Mouse (Mus musculus) liver, postnatal 0 days (tissue): ENCODE results near the gene Etnk1. TPM values are rescaled to one million over a fixed set of nuclear protein-coding genes. Genes with fewer than 3 reads are reported as not detected.

Experiments used
- ATAC-seq: fragments of 200-750 bp; cut with Nextera tagmentation; 2 replicates; pipeline ENCODE4 v1.8.0; 2017; ENCODE audit warnings: mild to moderate bottlenecking, moderate library complexity
- DNase-seq: peaks from one replicate; pipeline ENCODE4 v3.0.0-alpha.2; 2016
- H3K27ac ChIP-seq: fragments of 300-500 bp; sonication (generic); 2 replicates; pipeline ENCODE4 v1.5.1; 2014; ENCODE audit warnings: antibody characterized with exemption, moderate library complexity, mild to moderate bottlenecking, low read depth
- H3K27me3 ChIP-seq: fragments of 300-500 bp; sonication (generic); 2 replicates; pipeline ENCODE4 v1.6.1; 2014; ENCODE audit warnings: low read length, control low read depth, mixed read lengths; ENCODE audit not compliant: insufficient read depth
- H3K36me3 ChIP-seq: fragments of 300-500 bp; sonication (generic); replicated peaks from 2 replicates; pipeline ENCODE4 v1.6.1; 2014; ENCODE audit warnings: mild to moderate bottlenecking, control low read depth, low read length, moderate library complexity, mixed read lengths; ENCODE audit not compliant: insufficient read depth
- H3K4me1 ChIP-seq: fragments of 300-500 bp; sonication (generic); 2 replicates; pipeline ENCODE4 v1.6.1; 2014; ENCODE audit warnings: antibody characterized with exemption, mild to moderate bottlenecking, control low read depth; ENCODE audit not compliant: insufficient read depth
- H3K4me2 ChIP-seq: fragments of 300-500 bp; sonication (generic); 2 replicates; pipeline ENCODE4 v1.6.1; 2014; ENCODE audit warnings: low read depth, mild to moderate bottlenecking, low read length, moderate library complexity, mixed read lengths
- H3K4me3 ChIP-seq: fragments of 300-500 bp; sonication (generic); 2 replicates; pipeline ENCODE4 v1.5.1; 2014; ENCODE audit warnings: low read depth, low read length
- H3K9ac ChIP-seq: fragments of 300-500 bp; sonication (generic); replicated peaks from 2 replicates; pipeline ENCODE4 v1.6.1; 2014; ENCODE audit warnings: mild to moderate bottlenecking, moderate library complexity
- H3K9me3 ChIP-seq: fragments of 300-500 bp; sonication (generic); 2 replicates; pipeline ENCODE4 v1.6.1; 2016; ENCODE audit warnings: mild to moderate bottlenecking, control low read depth, low read length, mixed read lengths
- CTCF ChIP-seq: sonication (generic); IDR thresholded peaks from 2 replicates; pipeline ENCODE4 v1.5.1; 2016; ENCODE audit warnings: antibody characterized with exemption, low read depth
- EP300 ChIP-seq: IDR thresholded peaks from 2 replicates; pipeline ENCODE4 v1.6.1; 2016; ENCODE audit warnings: antibody characterized with exemption, low read depth, mild to moderate bottlenecking
- WGBS: fragments of 180-500 bp; shearing (Covaris S2); extraction: QIAGEN DNeasy Blood & Tissue Kit; methylation state at CpG from one replicate; pipeline ENCODE4 v1.1.7; 2014; ENCODE audit not compliant: insufficient replicate concordance; 5-methylcytosine and 5-hydroxymethylcytosine counted together
- polyA plus RNA-seq: library from polyadenylated mRNA; unstranded; fragments of >200 nt; fragmentation: Nextera tagmentation; extraction: Ambion mirVana; gene quantifications from 2 replicates; pipeline ENCODE4 v1.2.1, GENCODE M21; 2015

Etnk1 gene
- polyA plus RNA-seq, 1 experiment from 2014 or later: 6.9 TPM

- WGBS: 49% methylated on average over 6 of the region's 6 CpGs
- TF ChIP-seq CTCF (no peak), EP300 (no peak)
- no peaks in the 10 kb centered on the region for H3K27me3 ChIP-seq
- H3K4me3 ChIP-seq: no peak overlapping the region
- ATAC-seq (no peak), DNase-seq (no peak)
- H3K9ac ChIP-seq: no peak overlapping the region
- H3K4me2 ChIP-seq: no peak overlapping the region
- no peak overlapping the region for H3K27ac ChIP-seq
- H3K36me3 ChIP-seq: no peaks in the 10 kb centered on the region
- H3K4me1 ChIP-seq: no peaks in the 10 kb centered on the region
- H3K9me3 ChIP-seq: no peaks in the 10 kb centered on the region
Observed at GRCm38 (mm10) chr6:143131895-143132652, 34.9 kb upstream of the Etnk1 start.

- no peak for TF ChIP-seq EP300
- no peak for TF ChIP-seq CTCF
- Histone ChIP-seq H3K9me3 (no peaks in the 10 kb centered on the region), H3K27ac (no peak overlapping the region), H3K4me3 (no peak overlapping the region), H3K36me3 (no peaks in the 10 kb centered on the region), H3K4me2 (no peak overlapping the region), H3K9ac (no peak overlapping the region), H3K4me1 (no peaks in the 10 kb centered on the region), H3K27me3 (no peaks in the 10 kb centered on the region)
- ATAC-seq (no peak), DNase-seq (no peak)
- 86% methylated on average over 2 of the region's 2 CpGs for WGBS
Observed at GRCm38 (mm10) chr6:143133150-143133549, 33.9 kb upstream of the Etnk1 start.

- Histone ChIP-seq H3K9ac (no peak overlapping the region), H3K4me3 (no peak overlapping the region), H3K4me1 (no peaks in the 10 kb centered on the region), H3K27me3 (no peaks in the 10 kb centered on the region), H3K9me3 (no peaks in the 10 kb centered on the region), H3K36me3 (no peaks in the 10 kb centered on the region), H3K27ac (no peak overlapping the region), H3K4me2 (no peak overlapping the region)
- 79% methylated on average over 13 of the region's 13 CpGs for WGBS
- DNase-seq (no peak), ATAC-seq (no peak)
- TF ChIP-seq CTCF: no peak
- TF ChIP-seq EP300: no peak
Observed at GRCm38 (mm10) chr6:143135097-143135496, 31.9 kb upstream of the Etnk1 start.

- ATAC-seq: no peak
- no peaks in the 10 kb centered on the region for H3K36me3 ChIP-seq
- H3K27me3 ChIP-seq: no peaks in the 10 kb centered on the region
- H3K4me2 ChIP-seq: no peak overlapping the region
- no peaks in the 10 kb centered on the region for H3K4me1 ChIP-seq
- no peaks in the 10 kb centered on the region for H3K9me3 ChIP-seq
- H3K9ac ChIP-seq: no peak overlapping the region
- WGBS: 89% methylated on average over 7 of the region's 7 CpGs
- no peak overlapping the region for H3K4me3 ChIP-seq
- no peak for TF ChIP-seq EP300
- TF ChIP-seq CTCF: no peak
- DNase-seq: no peak
- H3K27ac ChIP-seq: no peak overlapping the region
Observed at GRCm38 (mm10) chr6:143136688-143137087, 30.3 kb upstream of the Etnk1 start.

- H3K4me1 ChIP-seq: no peaks in the 10 kb centered on the region
- TF ChIP-seq CTCF: no peak
- no peak for TF ChIP-seq EP300
- WGBS: 68% methylated on average over 5 of the region's 5 CpGs
- H3K27me3 ChIP-seq: no peaks in the 10 kb centered on the region
- no peak overlapping the region for H3K27ac ChIP-seq
- no peak overlapping the region for H3K4me3 ChIP-seq
- no peak overlapping the region for H3K4me2 ChIP-seq
- H3K36me3 ChIP-seq: no peaks in the 10 kb centered on the region
- ATAC-seq (no peak), DNase-seq (no peak)
- no peak overlapping the region for H3K9ac ChIP-seq
- H3K9me3 ChIP-seq: no peaks in the 10 kb centered on the region
Observed at GRCm38 (mm10) chr6:143137341-143137740, 29.7 kb upstream of the Etnk1 start.

- WGBS: 73% methylated on average over 2 of the region's 2 CpGs
- DNase-seq: no peak
- Histone ChIP-seq H3K27me3 (no peaks in the 10 kb centered on the region), H3K4me2 (no peak overlapping the region), H3K4me3 (no peak overlapping the region), H3K9me3 (no peaks in the 10 kb centered on the region), H3K27ac (no peak overlapping the region), H3K9ac (no peak overlapping the region), H3K36me3 (no peaks in the 10 kb centered on the region), H3K4me1 (0 out of 2 replicates have a peak, but pooled peaks cover 3% of the 10 kb centered on the region)
- ATAC-seq: 0 out of 2 replicates have a peak, but pooled peaks have one; percentile 12
- TF ChIP-seq EP300 (no peak), CTCF (no peak)
Observed at GRCm38 (mm10) chr6:143139417-143139816, 27.6 kb upstream of the Etnk1 start.
